ENCODE assay signal across 8 mouse cellular contexts in the genomic region with DNA sequence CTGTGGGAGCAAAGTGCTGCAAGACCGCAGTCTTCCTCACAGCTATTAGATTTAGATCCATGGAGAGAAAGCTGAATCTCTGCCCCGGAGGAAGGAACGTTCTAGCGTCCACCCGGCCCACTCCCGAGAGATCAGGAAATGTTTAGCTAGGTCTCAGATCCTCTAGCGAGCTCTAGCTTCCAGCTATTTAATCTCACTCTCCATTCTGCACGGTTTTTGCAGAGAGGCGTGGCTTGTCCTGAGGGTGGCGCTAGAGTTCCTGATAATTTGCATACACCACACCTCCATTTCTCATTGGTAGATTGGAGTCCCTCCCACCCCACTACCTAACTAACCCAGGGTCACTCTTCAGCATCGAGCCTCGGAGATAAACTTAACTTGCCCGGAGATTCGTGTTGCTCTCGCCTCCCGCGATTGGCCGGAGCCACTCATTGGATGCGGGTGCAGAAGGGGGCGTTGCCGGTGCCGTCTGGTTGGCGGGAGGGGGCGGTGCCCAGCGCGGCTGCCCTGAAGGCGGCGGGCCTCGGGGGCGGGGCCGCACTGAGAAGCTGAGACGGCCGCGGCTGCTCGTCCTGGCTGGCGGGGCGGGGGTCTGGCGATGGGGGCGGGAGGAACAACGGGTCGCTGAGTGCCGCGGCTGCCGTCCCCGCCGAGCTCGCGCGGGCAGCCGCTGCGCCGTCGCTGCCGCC. TPM values are rescaled to one million over a fixed set of nuclear protein-coding genes. Genes with fewer than 3 reads are reported as not detected.
DNase-seq lines count a peak whose midpoint lies in the region; ATAC-seq and TF ChIP-seq lines count a peak whose summit lies in the region.

No protein-coding gene starts in this region.

- no peaks in the 10 kb centered on the region; the same call in 1 of the 2 replicates for H3K4me1 ChIP-seq in bone marrow, adult 2 months (ENCODE audit: control insufficient read depth, insufficient read depth, low read length)
- H3K4me1 ChIP-seq in embryonic facial prominence, embryonic 15.5 days: peaks cover 9% of the 10 kb centered on the region
- H3K4me1 ChIP-seq in limb, embryonic 14.5 days (ENCODE audit: control insufficient read depth, insufficient read depth, low read length): peaks cover 17% of the 10 kb centered on the region
- H3K4me1 ChIP-seq in midbrain, postnatal 0 days (ENCODE audit: insufficient read depth, low read length): peaks cover 8% of the 10 kb centered on the region; the same call in 1 of the 2 replicates

- WGBS in bone marrow, adult 2 months: under 1% methylated on average over 52 of the region's 54 CpGs
- under 1% methylated on average over 46 of the region's 54 CpGs for WGBS in embryonic facial prominence, embryonic 15.5 days
- WGBS in limb, embryonic 14.5 days: under 1% methylated on average over 36 of the region's 54 CpGs
- 0% methylated on average over 37 of the region's 54 CpGs for WGBS in midbrain, postnatal 0 days

- peak overlapping the region; percentile 55 for H3K4me2 ChIP-seq in embryonic facial prominence, embryonic 15.5 days (replicated peaks)
- peak overlapping the region; percentile 64 for H3K4me2 ChIP-seq in limb, embryonic 14.5 days (replicated peaks; ENCODE audit: low read depth, low read length, severe bottlenecking)
- peak overlapping the region; percentile 54 for H3K4me2 ChIP-seq in midbrain, postnatal 0 days (ENCODE audit: low read depth, low read length, poor library complexity, severe bottlenecking)

- DNase-seq in 416B (ENCODE audit: low read depth): peak; percentile 99
- peak; percentile 99 for DNase-seq in heart, adult 8-10 months (ENCODE audit: low spot score)
- peak; percentile 100 for DNase-seq in kidney, adult 9 months
- peak; percentile 99 for DNase-seq in limb, embryonic 14.5 days (ENCODE audit: low spot score)
- peak; percentile 100 for DNase-seq in midbrain, postnatal 0 days (ENCODE audit: low spot score)
- DNase-seq in spleen, postnatal 14 days (ENCODE audit: low spot score in 2 of 2): peak; percentile 89

- H3K36me3 ChIP-seq in embryonic facial prominence, embryonic 15.5 days: no peaks in the 10 kb centered on the region
- no peaks in the 10 kb centered on the region for H3K36me3 ChIP-seq in limb, embryonic 14.5 days (ENCODE audit: control insufficient read depth, insufficient read depth, low read length)
- H3K36me3 ChIP-seq in midbrain, postnatal 0 days (ENCODE audit: insufficient read depth, low read length): no peaks in the 10 kb centered on the region

- H3K9ac ChIP-seq in embryonic facial prominence, embryonic 15.5 days: peak overlapping the region; percentile 80
- H3K9ac ChIP-seq in limb, embryonic 14.5 days (ENCODE audit: low read depth, low read length, severe bottlenecking): peak overlapping the region; percentile 82
- peak overlapping the region; percentile 79 for H3K9ac ChIP-seq in midbrain, postnatal 0 days (replicated peaks; ENCODE audit: low read length, poor library complexity, severe bottlenecking)

- peak; percentile 51 for TF ChIP-seq CTCF in bone marrow, adult 2 months (IDR thresholded peaks at IDR 0.05; ENCODE audit: control insufficient read depth, insufficient read depth, low read length)
- peak; percentile 91 for TF ChIP-seq CTCF in midbrain, postnatal 0 days (IDR thresholded peaks at IDR 0.05)

- peak overlapping the region; percentile 88 for H3K27ac ChIP-seq in bone marrow, adult 2 months (ENCODE audit: control insufficient read depth, insufficient read depth, low read depth, low read length, poor library complexity)
- H3K27ac ChIP-seq in embryonic facial prominence, embryonic 15.5 days (replicated peaks): peak overlapping the region; percentile 98
- peak overlapping the region; percentile 93 for H3K27ac ChIP-seq in limb, embryonic 14.5 days (replicated peaks; ENCODE audit: low read depth, low read length)
- peak overlapping the region; percentile 95 for H3K27ac ChIP-seq in midbrain, postnatal 0 days (ENCODE audit: low read depth, low read length)

- TF ChIP-seq POLR2A in bone marrow, adult 2 months (IDR thresholded peaks at IDR 0.05; ENCODE audit: borderline replicate concordance, control insufficient read depth, low read depth, low read length): no peak; the same call in 1 of the 2 replicates
- TF ChIP-seq POLR2A in limb, embryonic 14.5 days (IDR thresholded peaks at IDR 0.05; ENCODE audit: borderline replicate concordance, extremely low read depth, insufficient read depth, insufficient read length): peak; percentile 86; the same call in 1 of the 2 replicates

- H3K27me3 ChIP-seq in embryonic facial prominence, embryonic 15.5 days: no peaks in the 10 kb centered on the region
- no peaks in the 10 kb centered on the region for H3K27me3 ChIP-seq in limb, embryonic 14.5 days (ENCODE audit: control insufficient read depth, insufficient read depth, low read length)
- H3K27me3 ChIP-seq in midbrain, postnatal 0 days (ENCODE audit: insufficient read depth, low read length): no peaks in the 10 kb centered on the region

- peak; percentile 99 for ATAC-seq in embryonic facial prominence, embryonic 15.5 days (ENCODE audit: insufficient number of reproducible peaks, low FRiP score, low TSS enrichment, low read depth)
- peak; percentile 98 for ATAC-seq in limb, embryonic 14.5 days (ENCODE audit: low FRiP score, low read depth)
- peak; percentile 97 for ATAC-seq in midbrain, postnatal 0 days (ENCODE audit: low FRiP score)

- H3K4me3 ChIP-seq in bone marrow, adult 2 months (replicated peaks; ENCODE audit: control insufficient read depth, low read depth, low read length): peak overlapping the region; percentile 70
- H3K4me3 ChIP-seq in embryonic facial prominence, embryonic 15.5 days (replicated peaks): peak overlapping the region; percentile 81
- H3K4me3 ChIP-seq in limb, embryonic 14.5 days (replicated peaks; ENCODE audit: low read length): peak overlapping the region; percentile 76
- H3K4me3 ChIP-seq in midbrain, postnatal 0 days (ENCODE audit: low read depth, low read length): peak overlapping the region; percentile 79

- no peaks in the 10 kb centered on the region for H3K9me3 ChIP-seq in embryonic facial prominence, embryonic 15.5 days (replicated peaks)
- no peaks in the 10 kb centered on the region for H3K9me3 ChIP-seq in limb, embryonic 14.5 days (ENCODE audit: control insufficient read depth, low read length)
- no peaks in the 10 kb centered on the region for H3K9me3 ChIP-seq in midbrain, postnatal 0 days (ENCODE audit: low read length)

RNA-seq across cellular contexts. Expression of a gene that starts 1.1 kb away (rescaled TPM):
- 2.6 and 5.3 TPM in 2 replicates for polyA plus RNA-seq in bone marrow, adult 2 months (2011; ENCODE audit: insufficient read depth, insufficient read length, low replicate concordance, missing spikeins)
- 16.2 and 17.7 TPM in 2 replicates for polyA plus RNA-seq in embryonic facial prominence, embryonic 15.5 days (2015; fragmentation: Nextera tagmentation; extraction: Ambion mirVana)
- 10 to 100 TPM; 22.8 to 25.5 (median 25.1) TPM for total RNA-seq in heart, adult 8-10 months (2022)
- 25.3 and 28.1 TPM in 2 replicates for polyA plus RNA-seq in limb, embryonic 14.5 days (2012; rRNA removed)
- 21.1 and 31.5 TPM in 2 replicates for polyA plus RNA-seq in limb, embryonic 14.5 days (2014; fragmentation: Nextera tagmentation; extraction: Ambion mirVana)
- total RNA-seq in midbrain, postnatal 0 days (2014; rRNA removed): 59.2 and 73.0 TPM in 2 replicates
- 18.2 and 22.9 TPM in 2 replicates for polyA plus RNA-seq in midbrain, postnatal 0 days (2015; fragmentation: Nextera tagmentation; extraction: Ambion mirVana)

Comparison
In these comparisons a context has a peak if more than half of its experiments do, and no peak if none do; other contexts are left out.
1. Peak in every context shown above with its lines: DNase-seq, ATAC-seq, H3K4me3 ChIP-seq and H3K27ac ChIP-seq.